Mouse (Mus musculus) hindlimb bud, embryonic 11.5 days (tissue): ENCODE data around the gene Retreg2.

Source experiments
- DNase-seq: peaks from one replicate; pipeline ENCODE4 v3.0.0-alpha.2; 2012; ENCODE audit warnings: low read depth, low spot score; ENCODE audit errors: extremely low spot score

Retreg2 gene

GRCm38 (mm10) chr1:75142301-75143261 is at the start of gene Retreg2, which contains the start of gene Cnppd1:
TSS of gene Retreg2 (plus strand) at chr1:75142778.
TSS of gene Cnppd1 (minus strand) at chr1:75142711.
- DNase-seq: peak; percentile 73

- DNase-seq: no peak
These were observed 20.4 kb upstream of the Retreg2 start for GRCm38 (mm10) chr1:75122211-75122610.

GRCm38 (mm10) chr1:75124346-75125321 is 17.9 kb upstream of the Retreg2 start, which contains the start of gene Nhej1:
TSS of gene Nhej1 (minus strand) at chr1:75125200.
- DNase-seq: peak; percentile 94

- no peak for DNase-seq
These were observed 17.2 kb upstream of the Retreg2 start for GRCm38 (mm10) chr1:75125418-75125817.

GRCm38 (mm10) chr1:75128641-75129040 is 13.9 kb upstream of the Retreg2 start:
- no peak for DNase-seq

GRCm38 (mm10) chr1:75133421-75134207 is 9.0 kb upstream of the Retreg2 start, which contains the start of gene Slc23a3:
TSS of gene Slc23a3 (minus strand) at chr1:75133890.
- DNase-seq: no peak

GRCm38 (mm10) chr1:75136293-75136692 is 6.3 kb upstream of the Retreg2 start:
- DNase-seq: no peak

GRCm38 (mm10) chr1:75136730-75137129 is 5.8 kb upstream of the Retreg2 start:
- DNase-seq: no peak

GRCm38 (mm10) chr1:75138448-75138847 is 4.1 kb upstream of the Retreg2 start:
- no peak for DNase-seq

GRCm38 (mm10) chr1:75140601-75141190 is 1.9 kb upstream of the Retreg2 start:
- DNase-seq: no peak

GRCm38 (mm10) chr1:75141486-75142190 is 940 bp upstream of the Retreg2 start:
- no peak for DNase-seq

GRCm38 (mm10) chr1:75145589-75145988 is 3.0 kb downstream of the Retreg2 start:
- DNase-seq: no peak

GRCm38 (mm10) chr1:75147411-75148135 is 5.0 kb downstream of the Retreg2 start:
- DNase-seq: no peak

- no peak for DNase-seq
These were observed 6.1 kb downstream of the Retreg2 start for GRCm38 (mm10) chr1:75148727-75149126.

GRCm38 (mm10) chr1:75155837-75156236 is 13.3 kb downstream of the Retreg2 start:
- no peak for DNase-seq

GRCm38 (mm10) chr1:75158990-75159389 is 16.4 kb downstream of the Retreg2 start:
- DNase-seq: no peak

- DNase-seq: no peak
These were observed 17.1 kb downstream of the Retreg2 start for GRCm38 (mm10) chr1:75159540-75160255.

GRCm38 (mm10) chr1:75160256-75160617 is 17.7 kb downstream of the Retreg2 start:
- no peak for DNase-seq
